Mouse (Mus musculus) limb, embryonic 14.5 days (tissue): ENCODE measurements around the gene Ipmk. TPM values are rescaled to one million over a fixed set of nuclear protein-coding genes. Genes with fewer than 3 reads are reported as not detected.

Source experiments
- ATAC-seq: fragments of 200-750 bp; cut with Nextera tagmentation; 2 replicates; pipeline ENCODE4 v1.8.0; 2017; ENCODE audit warnings: low read depth, moderate number of reproducible peaks, moderate TSS enrichment; ENCODE audit not compliant: low FRiP score
- DNase-seq: peaks from one replicate; pipeline ENCODE4 v3.0.0-alpha.2; 2015; ENCODE audit warnings: low spot score
- H3K27ac ChIP-seq: fragments of 300-500 bp; sonication (generic); replicated peaks from 2 replicates; pipeline ENCODE4 v1.5.1; 2014; ENCODE audit warnings: low read depth, mild to moderate bottlenecking, low read length, moderate library complexity, mixed read lengths
- H3K27me3 ChIP-seq: fragments of 300-500 bp; sonication (generic); 2 replicates; pipeline ENCODE4 v1.6.1; 2014; ENCODE audit warnings: low read length, mixed read lengths; ENCODE audit not compliant: control insufficient read depth, insufficient read depth
- H3K36me3 ChIP-seq: fragments of 300-500 bp; sonication (generic); 2 replicates; pipeline ENCODE4 v1.6.1; 2014; ENCODE audit warnings: mild to moderate bottlenecking, low read length, moderate library complexity, mixed read lengths; ENCODE audit not compliant: control insufficient read depth, insufficient read depth
- H3K4me1 ChIP-seq: fragments of 300-500 bp; sonication (generic); 2 replicates; pipeline ENCODE4 v1.6.1; 2014; ENCODE audit warnings: antibody characterized with exemption, low read length, mixed read lengths; ENCODE audit not compliant: control insufficient read depth, insufficient read depth
- H3K4me2 ChIP-seq: fragments of 300-500 bp; sonication (generic); replicated peaks from 2 replicates; pipeline ENCODE4 v1.6.1; 2014; ENCODE audit warnings: low read depth, mild to moderate bottlenecking, low read length, moderate library complexity; ENCODE audit not compliant: severe bottlenecking
- H3K4me3 ChIP-seq: fragments of 300-500 bp; sonication (generic); replicated peaks from 2 replicates; pipeline ENCODE4 v1.5.1; 2014; ENCODE audit warnings: low read length
- H3K9ac ChIP-seq: fragments of 300-500 bp; sonication (generic); 2 replicates; pipeline ENCODE4 v1.6.1; 2014; ENCODE audit warnings: mild to moderate bottlenecking, low read depth, low read length, moderate library complexity; ENCODE audit not compliant: severe bottlenecking
- H3K9me3 ChIP-seq: fragments of 300-500 bp; sonication (generic); 2 replicates; pipeline ENCODE4 v1.6.1; 2016; ENCODE audit warnings: low read length; ENCODE audit not compliant: control insufficient read depth
- POLR2A ChIP-seq: fragments of 200-500 bp; IDR thresholded peaks from 2 replicates; pipeline ENCODE4 v1.8.0; 2012; ENCODE audit warnings: inconsistent platforms, mild to moderate bottlenecking, moderate library complexity, borderline replicate concordance; ENCODE audit not compliant: insufficient read depth, insufficient read length; ENCODE audit errors: extremely low read depth
- WGBS: fragments of 180-500 bp; shearing (Covaris S2); extraction: QIAGEN DNeasy Blood & Tissue Kit; methylation state at CpG from one replicate; pipeline ENCODE4 v1.1.7; 2014; 5-methylcytosine and 5-hydroxymethylcytosine counted together
- polyA plus RNA-seq, 2 experiments: library from polyadenylated mRNA; depleted of rRNA in 1 of 2; stranded (reverse) in 1 of 2; unstranded in 1 of 2; fragments of >200 nt; fragmentation: Nextera tagmentation in 1 of 2; extraction: Ambion mirVana in 1 of 2; gene quantifications; 2 replicates each; pipeline versions ENCODE4 v1.2.1 to v1.2.3; 2012 to 2014

The Ipmk gene
- polyA plus RNA-seq, 2 experiments: 8.8 to 11.9 TPM

DNA sequence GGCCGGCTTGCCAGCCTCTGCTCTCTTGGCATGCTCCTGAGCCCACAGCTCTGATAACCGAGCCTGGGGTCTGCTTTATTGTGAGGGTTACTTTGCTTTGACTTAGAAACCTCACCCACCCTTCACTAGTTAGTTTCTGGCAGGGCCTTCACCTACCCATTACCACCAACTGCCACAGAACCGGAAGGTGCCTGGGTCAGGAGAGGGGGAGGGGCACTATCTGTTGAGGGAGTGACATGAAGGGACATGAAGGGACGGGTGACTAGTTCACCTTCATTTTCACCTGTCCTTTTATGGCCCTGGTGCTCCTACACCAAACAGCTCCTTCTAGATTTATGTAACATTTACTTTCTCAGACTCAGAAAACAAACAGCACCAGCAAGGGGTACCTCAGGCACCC is 8.1 kb upstream of the Ipmk start:
- 49% methylated on average over 4 of the region's 4 CpGs for WGBS
- no peak for TF ChIP-seq POLR2A
- no peak overlapping the region for H3K4me2 ChIP-seq
- H3K27ac ChIP-seq: no peak overlapping the region
- peaks cover 17% of the 10 kb centered on the region for H3K36me3 ChIP-seq
- no peak overlapping the region for H3K4me3 ChIP-seq
- no peak for ATAC-seq
- no peaks in the 10 kb centered on the region for H3K27me3 ChIP-seq
- no peaks in the 10 kb centered on the region for H3K9me3 ChIP-seq
- DNase-seq: no peak
- H3K4me1 ChIP-seq: peaks cover 16% of the 10 kb centered on the region
- no peak overlapping the region for H3K9ac ChIP-seq

DNA sequence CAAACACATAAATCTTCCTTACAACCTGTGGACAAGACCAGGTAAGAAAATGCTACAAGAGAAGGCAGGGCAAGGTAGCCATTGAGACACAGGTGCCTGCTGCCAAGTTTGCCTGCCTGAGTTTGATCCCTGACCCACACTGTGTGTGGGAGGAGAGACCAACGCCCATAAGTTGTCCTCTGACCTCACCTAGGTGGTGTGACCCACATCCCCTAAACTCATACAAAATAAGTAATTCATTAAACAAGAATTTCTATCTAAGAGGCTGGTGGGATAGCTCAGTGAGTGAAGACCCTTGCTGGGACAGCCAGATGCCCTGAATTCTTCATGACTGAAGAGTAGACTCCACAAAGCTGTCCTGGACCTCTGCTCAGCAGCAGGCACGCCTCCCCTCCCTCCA is 7.4 kb upstream of the Ipmk start:
- Histone ChIP-seq H3K27ac (no peak overlapping the region), H3K4me3 (no peak overlapping the region), H3K36me3 (peaks cover 12% of the 10 kb centered on the region), H3K9me3 (no peaks in the 10 kb centered on the region), H3K4me2 (no peak overlapping the region), H3K4me1 (peaks cover 19% of the 10 kb centered on the region), H3K9ac (no peak overlapping the region), H3K27me3 (no peaks in the 10 kb centered on the region)
- WGBS: 70% methylated on average over 2 of the region's 2 CpGs
- DNase-seq: no peak
- no peak for ATAC-seq
- TF ChIP-seq POLR2A: no peak

DNA sequence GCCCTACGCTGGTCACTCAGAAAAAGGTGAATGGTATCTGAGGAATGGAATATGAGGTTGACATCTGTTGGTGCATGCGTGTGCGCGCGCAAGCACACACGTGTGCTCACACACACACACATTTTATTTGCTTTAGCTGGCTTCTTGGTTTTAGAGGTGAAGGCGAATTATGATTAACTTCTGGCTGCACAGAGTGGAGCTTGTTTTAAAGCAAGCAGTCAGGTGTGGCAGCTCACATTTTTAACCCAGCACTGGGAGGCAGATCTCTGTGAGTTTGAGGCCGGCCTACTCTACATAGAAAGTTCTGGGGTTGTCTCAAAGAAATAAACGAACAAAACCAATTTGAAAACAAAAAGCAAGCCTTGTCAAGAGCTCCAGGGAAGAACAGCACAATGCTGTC is 6.3 kb upstream of the Ipmk start:
- Histone ChIP-seq H3K27ac (no peak overlapping the region), H3K4me1 (peaks cover 21% of the 10 kb centered on the region), H3K9ac (no peak overlapping the region), H3K4me3 (no peak overlapping the region), H3K27me3 (no peaks in the 10 kb centered on the region), H3K9me3 (no peaks in the 10 kb centered on the region), H3K36me3 (peaks cover 2% of the 10 kb centered on the region; the same call in 1 of the 2 replicates), H3K4me2 (no peak overlapping the region)
- no peak for TF ChIP-seq POLR2A
- DNase-seq (no peak), ATAC-seq (no peak)
- WGBS: 92% methylated on average over 9 of the region's 9 CpGs

DNA sequence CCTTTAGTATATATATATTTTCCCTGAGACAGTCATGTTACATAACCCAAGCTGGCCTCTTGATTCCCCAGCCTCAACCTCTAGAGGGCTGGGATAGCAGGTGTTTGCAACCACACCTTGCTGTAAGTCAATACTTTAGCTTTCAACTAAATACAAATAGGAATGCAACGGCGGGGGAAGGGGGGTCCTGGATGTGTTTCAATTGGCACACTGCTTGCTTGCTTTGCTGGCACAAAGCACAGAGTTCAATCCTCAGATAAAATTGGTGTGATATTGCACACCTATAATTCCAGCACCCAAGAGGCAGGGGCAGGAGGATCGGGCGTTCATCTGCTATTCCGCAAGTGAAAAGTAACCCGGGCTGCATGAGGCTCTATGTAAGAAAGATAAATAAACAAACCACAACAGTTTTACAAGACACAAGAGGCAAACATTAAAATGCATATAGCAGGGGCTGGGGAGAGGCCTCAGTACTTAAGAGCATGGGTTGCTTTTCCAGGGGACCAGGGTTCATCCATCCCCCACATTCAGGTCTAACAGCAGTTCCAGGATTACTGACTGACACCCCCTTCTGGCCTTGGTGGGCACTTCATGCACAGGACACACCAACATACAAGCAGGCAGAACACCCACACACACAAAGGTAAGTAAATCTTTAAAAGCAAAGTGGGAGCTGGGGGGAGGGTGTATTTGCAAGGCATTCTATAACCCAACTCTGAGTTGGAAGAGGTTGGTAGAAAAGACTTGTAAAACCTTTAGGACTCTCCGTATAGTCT is 5.3 kb upstream of the Ipmk start:
- Histone ChIP-seq H3K4me2 (no peak overlapping the region), H3K27me3 (no peaks in the 10 kb centered on the region), H3K36me3 (no peaks in the 10 kb centered on the region), H3K9me3 (no peaks in the 10 kb centered on the region), H3K4me3 (no peak overlapping the region), H3K4me1 (peaks cover 23% of the 10 kb centered on the region), H3K27ac (no peak overlapping the region), H3K9ac (no peak overlapping the region)
- DNase-seq (no peak), ATAC-seq (no peak)
- 79% methylated on average over 7 of the region's 7 CpGs for WGBS
- no peak for TF ChIP-seq POLR2A

DNA sequence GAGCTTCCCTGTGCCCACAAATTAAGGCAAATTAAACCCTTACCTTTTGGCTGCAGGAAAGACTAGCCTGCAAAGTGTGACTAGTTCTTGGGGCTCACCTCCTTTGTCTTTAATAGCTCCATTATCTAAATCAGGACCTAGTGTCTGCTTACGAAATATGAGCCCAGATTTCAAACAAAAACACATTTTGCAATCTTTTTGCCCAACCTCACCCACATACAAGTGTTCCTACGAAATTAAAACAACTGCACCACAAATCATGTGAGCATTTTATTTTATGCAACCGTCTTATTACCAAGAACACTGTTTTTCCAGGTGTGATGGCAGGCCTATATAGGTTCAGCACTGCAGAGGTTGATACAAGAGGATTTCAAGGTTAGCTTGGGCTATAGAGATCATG is 4.4 kb upstream of the Ipmk start:
- DNase-seq (no peak), ATAC-seq (no peak)
- no peak for TF ChIP-seq POLR2A
- H3K9me3 ChIP-seq: no peaks in the 10 kb centered on the region
- H3K9ac ChIP-seq: no peak overlapping the region
- H3K4me1 ChIP-seq: peaks cover 24% of the 10 kb centered on the region
- no peak overlapping the region for H3K27ac ChIP-seq
- no peaks in the 10 kb centered on the region for H3K27me3 ChIP-seq
- WGBS: 71% methylated on average over 3 of the region's 3 CpGs
- H3K4me3 ChIP-seq: no peak overlapping the region
- no peaks in the 10 kb centered on the region for H3K36me3 ChIP-seq
- no peak overlapping the region for H3K4me2 ChIP-seq
